Mouse (Mus musculus): ENCODE results near the gene Atad5.

Gene Atad5

GRCm38 (mm10) chr11:80151541-80151940 lies 62.3 kb downstream of the Atad5 start:
- no peak for DNase-seq (ENCODE audit: low spot score)

GRCm38 (mm10) chr11:80152376-80152775 lies 63.2 kb downstream of the Atad5 start:
- no peak for DNase-seq (ENCODE audit: low spot score)

- peak; percentile 90 for DNase-seq (ENCODE audit: low spot score)
These were observed 64.8 kb downstream of the Atad5 start, which contains the start of gene Adap2 for GRCm38 (mm10) chr11:80153857-80154495. TSS of gene Adap2 (plus strand) at chr11:80154105.

GRCm38 (mm10) chr11:80154501-80154900 lies 65.3 kb downstream of the Atad5 start:
- DNase-seq (ENCODE audit: low spot score) = no peak

- no peak for DNase-seq (ENCODE audit: low spot score)
These were observed 66.3 kb downstream of the Atad5 start for GRCm38 (mm10) chr11:80155541-80155940.

GRCm38 (mm10) chr11:80155961-80156360 lies 66.8 kb downstream of the Atad5 start:
- DNase-seq (ENCODE audit: low spot score) = no peak

GRCm38 (mm10) chr11:80156841-80157240 lies 67.6 kb downstream of the Atad5 start:
- DNase-seq (ENCODE audit: low spot score) = no peak

GRCm38 (mm10) chr11:80159018-80159417 lies 69.8 kb downstream of the Atad5 start:
- no peak for DNase-seq (ENCODE audit: low spot score)

GRCm38 (mm10) chr11:80161041-80161440 lies 71.8 kb downstream of the Atad5 start:
- no peak for DNase-seq (ENCODE audit: low spot score)

GRCm38 (mm10) chr11:80163362-80164116 lies 74.3 kb downstream of the Atad5 start:
- DNase-seq (ENCODE audit: low spot score) = no peak

GRCm38 (mm10) chr11:80164224-80164623 lies 75.0 kb downstream of the Atad5 start:
- DNase-seq (ENCODE audit: low spot score) = no peak

GRCm38 (mm10) chr11:80168121-80168520 lies 78.9 kb downstream of the Atad5 start:
- DNase-seq (ENCODE audit: low spot score) = no peak

GRCm38 (mm10) chr11:80168611-80169249 lies 79.5 kb downstream of the Atad5 start:
- DNase-seq (ENCODE audit: low spot score) = no peak

GRCm38 (mm10) chr11:80169629-80170028 lies 80.4 kb downstream of the Atad5 start:
- no peak for DNase-seq (ENCODE audit: low spot score)

- no peak for DNase-seq (ENCODE audit: low spot score)
These were observed 81.2 kb downstream of the Atad5 start for GRCm38 (mm10) chr11:80170351-80170750.

GRCm38 (mm10) chr11:80171884-80172283 lies 82.7 kb downstream of the Atad5 start:
- DNase-seq (ENCODE audit: low spot score) = no peak

- DNase-seq (ENCODE audit: low spot score) = no peak
These were observed 84.9 kb downstream of the Atad5 start for GRCm38 (mm10) chr11:80173963-80174670.

GRCm38 (mm10) chr11:80176911-80177895 lies 88.0 kb downstream of the Atad5 start:
- no peak for DNase-seq (ENCODE audit: low spot score)

- no peak for DNase-seq (ENCODE audit: low spot score)
These were observed 89.1 kb downstream of the Atad5 start for GRCm38 (mm10) chr11:80178316-80178715.

GRCm38 (mm10) chr11:80181021-80181749 lies 92.0 kb downstream of the Atad5 start:
- no peak for DNase-seq (ENCODE audit: low spot score)

Measured in ovary, postnatal 36 days (tissue).